Mouse (Mus musculus): ENCODE results near the gene Smim7. TPM values are rescaled to one million over a fixed set of nuclear protein-coding genes. Genes with fewer than 3 reads are reported as not detected.

Smim7 gene
- polyA plus RNA-seq, 1 experiment from 2014 or later: 112 TPM

- Histone ChIP-seq H3K4me2 (replicated peaks; ENCODE audit: low read depth) (peak overlapping the region; percentile 75), H3K4me3 (ENCODE audit: low read depth, low read length) (peak overlapping the region; percentile 89), H3K9me3 (ENCODE audit: control insufficient read depth) (no peaks in the 10 kb centered on the region), H3K27ac (ENCODE audit: low read depth, low read length) (peak overlapping the region; percentile 87), H3K36me3 (ENCODE audit: control insufficient read depth, insufficient read depth) (no peaks in the 10 kb centered on the region), H3K9ac (ENCODE audit: low read depth, low read length) (peak overlapping the region; percentile 58), H3K4me1 (replicated peaks; ENCODE audit: control insufficient read depth, insufficient read depth, low read length) (peaks cover 10% of the 10 kb centered on the region; the same call in 1 of the 2 replicates), H3K27me3 (replicated peaks; ENCODE audit: control insufficient read depth, insufficient read depth, low read length) (no peaks in the 10 kb centered on the region)
- WGBS: under 1% methylated on average over 44 of the region's 45 CpGs
- TF ChIP-seq CTCF (IDR thresholded peaks at IDR 0.05; ENCODE audit: low read depth): no peak
- peak; percentile 62 for ATAC-seq
These were observed 22.1 kb downstream of the Smim7 start for GRCm38 (mm10) chr8:72548644-72549313.

- peak within 1 kb of the TSS; percentile 87 for H3K27ac ChIP-seq (ENCODE audit: low read depth, low read length)
- H3K36me3 ChIP-seq (ENCODE audit: control insufficient read depth, insufficient read depth): no peaks in the 10 kb centered on the region
- peak within 1 kb of the TSS; percentile 89 for H3K4me3 ChIP-seq (ENCODE audit: low read depth, low read length)
- peak; percentile 48; the same call in 1 of the 2 replicates for TF ChIP-seq CTCF (IDR thresholded peaks at IDR 0.05; ENCODE audit: low read depth)
- H3K4me2 ChIP-seq (replicated peaks; ENCODE audit: low read depth): peak within 1 kb of the TSS; percentile 75
- no peaks in the 10 kb centered on the region for H3K27me3 ChIP-seq (replicated peaks; ENCODE audit: control insufficient read depth, insufficient read depth, low read length)
- H3K9me3 ChIP-seq (ENCODE audit: control insufficient read depth): no peaks in the 10 kb centered on the region
- peak; percentile 99 for ATAC-seq
- peaks cover 10% of the 10 kb centered on the region; the same call in 1 of the 2 replicates for H3K4me1 ChIP-seq (replicated peaks; ENCODE audit: control insufficient read depth, insufficient read depth, low read length)
- H3K9ac ChIP-seq (ENCODE audit: low read depth, low read length): peak within 1 kb of the TSS; percentile 97
- under 1% methylated on average over 87 of the region's 92 CpGs for WGBS
These were observed 22.9 kb downstream of the Smim7 start, which contains the start of gene Med26 for GRCm38 (mm10) chr8:72547802-72548643. Gene Med26 (minus strand): TSS chr8:72548270.

GRCm38 (mm10) chr8:72547122-72547801 lies 23.6 kb downstream of the Smim7 start:
- no peak for ATAC-seq
- H3K27ac ChIP-seq (ENCODE audit: low read depth, low read length): peak overlapping the region; percentile 87
- peaks cover 10% of the 10 kb centered on the region; the same call in 1 of the 2 replicates for H3K4me1 ChIP-seq (replicated peaks; ENCODE audit: control insufficient read depth, insufficient read depth, low read length)
- TF ChIP-seq CTCF (IDR thresholded peaks at IDR 0.05; ENCODE audit: low read depth): no peak
- H3K4me2 ChIP-seq (replicated peaks; ENCODE audit: low read depth): peak overlapping the region; percentile 75
- H3K36me3 ChIP-seq (ENCODE audit: control insufficient read depth, insufficient read depth): no peaks in the 10 kb centered on the region
- no peaks in the 10 kb centered on the region for H3K27me3 ChIP-seq (replicated peaks; ENCODE audit: control insufficient read depth, insufficient read depth, low read length)
- H3K4me3 ChIP-seq (ENCODE audit: low read depth, low read length): peak overlapping the region; percentile 89
- peak overlapping the region; percentile 97 for H3K9ac ChIP-seq (ENCODE audit: low read depth, low read length)
- WGBS: 2% methylated on average over 26 of the region's 27 CpGs
- no peaks in the 10 kb centered on the region for H3K9me3 ChIP-seq (ENCODE audit: control insufficient read depth)

- H3K9me3 ChIP-seq (ENCODE audit: control insufficient read depth): no peaks in the 10 kb centered on the region
- H3K36me3 ChIP-seq (ENCODE audit: control insufficient read depth, insufficient read depth): no peaks in the 10 kb centered on the region
- no peak overlapping the region for H3K4me3 ChIP-seq (ENCODE audit: low read depth, low read length)
- H3K27me3 ChIP-seq (replicated peaks; ENCODE audit: control insufficient read depth, insufficient read depth, low read length): no peaks in the 10 kb centered on the region
- no peak for ATAC-seq
- no peak overlapping the region for H3K27ac ChIP-seq (ENCODE audit: low read depth, low read length)
- H3K9ac ChIP-seq (ENCODE audit: low read depth, low read length): no peak overlapping the region
- no peaks in the 10 kb centered on the region for H3K4me1 ChIP-seq (replicated peaks; ENCODE audit: control insufficient read depth, insufficient read depth, low read length)
- TF ChIP-seq CTCF (IDR thresholded peaks at IDR 0.05; ENCODE audit: low read depth): peak; percentile 57
- H3K4me2 ChIP-seq (replicated peaks; ENCODE audit: low read depth): no peak overlapping the region
These were observed 31.7 kb downstream of the Smim7 start for GRCm38 (mm10) chr8:72539234-72539633.

GRCm38 (mm10) chr8:72534888-72535287 lies 36.0 kb downstream of the Smim7 start:
- Histone ChIP-seq H3K27ac (ENCODE audit: low read depth, low read length) (no peak overlapping the region), H3K4me3 (ENCODE audit: low read depth, low read length) (no peak overlapping the region), H3K27me3 (replicated peaks; ENCODE audit: control insufficient read depth, insufficient read depth, low read length) (no peaks in the 10 kb centered on the region), H3K9ac (ENCODE audit: low read depth, low read length) (no peak overlapping the region), H3K4me1 (replicated peaks; ENCODE audit: control insufficient read depth, insufficient read depth, low read length) (no peaks in the 10 kb centered on the region), H3K9me3 (ENCODE audit: control insufficient read depth) (no peaks in the 10 kb centered on the region), H3K4me2 (replicated peaks; ENCODE audit: low read depth) (no peak overlapping the region), H3K36me3 (ENCODE audit: control insufficient read depth, insufficient read depth) (no peaks in the 10 kb centered on the region)
- ATAC-seq: no peak
- 83% methylated on average over 3 of the region's 3 CpGs for WGBS
- TF ChIP-seq CTCF (IDR thresholded peaks at IDR 0.05; ENCODE audit: low read depth): no peak

GRCm38 (mm10) chr8:72532103-72532502 lies 38.8 kb downstream of the Smim7 start:
- no peak for TF ChIP-seq CTCF (IDR thresholded peaks at IDR 0.05; ENCODE audit: low read depth)
- no peak overlapping the region for H3K27ac ChIP-seq (ENCODE audit: low read depth, low read length)
- H3K9ac ChIP-seq (ENCODE audit: low read depth, low read length): no peak overlapping the region
- no peaks in the 10 kb centered on the region for H3K27me3 ChIP-seq (replicated peaks; ENCODE audit: control insufficient read depth, insufficient read depth, low read length)
- no peak for ATAC-seq
- H3K36me3 ChIP-seq (ENCODE audit: control insufficient read depth, insufficient read depth): no peaks in the 10 kb centered on the region
- H3K4me2 ChIP-seq (replicated peaks; ENCODE audit: low read depth): no peak overlapping the region
- H3K4me1 ChIP-seq (replicated peaks; ENCODE audit: control insufficient read depth, insufficient read depth, low read length): no peaks in the 10 kb centered on the region
- 91% methylated on average over 1 of the region's 1 CpGs for WGBS
- no peaks in the 10 kb centered on the region for H3K9me3 ChIP-seq (ENCODE audit: control insufficient read depth)
- no peak overlapping the region for H3K4me3 ChIP-seq (ENCODE audit: low read depth, low read length)

All from intestine, postnatal 0 days (tissue).